Mouse (Mus musculus) T-helper 17 cell (primary cell): ENCODE data around the gene Zfp119b.

Source experiments
- in situ Hi-C, 2 experiments: fragments of 300-600 bp; cut with MboI, MseI; formaldehyde crosslinking; loops; 1 replicate in 1 of 2; 2 replicates in 1 of 2; pipeline ENCODE4 v1.15.1; 2025; ENCODE audit warnings: high pct_unique_total_duplicates in 2 of 2

The Zfp119b gene

GRCm38 (mm10) chr17:55903087-55903486 lies 46.2 kb downstream of the Zfp119b start:
- in situ Hi-C loops: no loop called here

- in situ Hi-C loops: loop anchor here (5.0 kb wide), 2 partner anchors 40 to 55 kb away; partner anchors contain the start of gene Zfp119b (in 1 of the 2)
Observed at GRCm38 (mm10) chr17:55892406-55892955, 56.8 kb downstream of the Zfp119b start.
